Mouse (Mus musculus) brain, embryonic 14.5 days (tissue): ENCODE data around the gene Hdgf.

Source experiments
- CTCF ChIP-seq: fragments of 200-500 bp; IDR thresholded peaks from 2 replicates; pipeline ENCODE4 v1.5.1; 2012; ENCODE audit warnings: inconsistent platforms, mild to moderate bottlenecking, moderate library complexity, borderline replicate concordance; ENCODE audit not compliant: insufficient read depth, insufficient read length; ENCODE audit errors: extremely low read depth
- POLR2A ChIP-seq: fragments of 200-500 bp; IDR thresholded peaks from 2 replicates; pipeline ENCODE4 v1.6.1; 2012; ENCODE audit warnings: mild to moderate bottlenecking, inconsistent platforms, borderline replicate concordance; ENCODE audit not compliant: poor library complexity, insufficient read depth, insufficient read length, severe bottlenecking; ENCODE audit errors: extremely low read depth

GRCm38 (mm10) chr3:87916990-87917389 lies 10.9 kb downstream of the Hdgf start:
- no peak for TF ChIP-seq POLR2A
- TF ChIP-seq CTCF: no peak
